Mouse (Mus musculus) adrenal gland, adult 2 months (tissue): Measurements from ENCODE around the gene H2al1f. TPM values are rescaled to one million over a fixed set of nuclear protein-coding genes. Genes with fewer than 3 reads are reported as not detected.

Experiments
- polyA plus RNA-seq: library from polyadenylated mRNA; depleted of rRNA; stranded (reverse); fragments of >200 nt; gene quantifications from 2 replicates; pipeline ENCODE4 v1.2.3, GENCODE M21; 2012; rRNA removed
- total RNA-seq, 2 experiments: library from RNA; stranded (reverse); gene quantifications; 2 replicates each; pipeline ENCODE4 v1.2.3; 2021

The H2al1f gene
- total and polyA plus RNA-seq, 3 experiments: not detected

Other genes starting within 250 kb of the H2al1f start
- not detected for gene H2al1a, start 15.9 kb upstream of the H2al1f start, total RNA-seq
- gene H2al1a, start 15.9 kb upstream of the H2al1f start, polyA plus RNA-seq: not detected in 2 replicates
- gene H2al1b, start 12.7 kb upstream of the H2al1f start, total RNA-seq: not detected
- gene H2al1b, start 12.7 kb upstream of the H2al1f start, polyA plus RNA-seq: not detected in 2 replicates
- not detected for gene H2al1c, start 9.5 kb upstream of the H2al1f start, total RNA-seq
- gene H2al1c, start 9.5 kb upstream of the H2al1f start, polyA plus RNA-seq: not detected in 2 replicates
- gene H2al1d, start 6.3 kb upstream of the H2al1f start, total RNA-seq: not detected
- not detected in 2 replicates for gene H2al1d, start 6.3 kb upstream of the H2al1f start, polyA plus RNA-seq
- gene H2al1e, start 3.2 kb upstream of the H2al1f start, total RNA-seq: not detected
- not detected in 2 replicates for gene H2al1e, start 3.2 kb upstream of the H2al1f start, polyA plus RNA-seq
- not detected for gene H2al1g, start 3.1 kb downstream of the H2al1f start, total RNA-seq
- not detected in 2 replicates for gene H2al1g, start 3.1 kb downstream of the H2al1f start, polyA plus RNA-seq
- not detected for gene H2al1h, start 6.3 kb downstream of the H2al1f start, total RNA-seq
- not detected in 2 replicates for gene H2al1h, start 6.3 kb downstream of the H2al1f start, polyA plus RNA-seq
- not detected for gene H2al1i, start 9.5 kb downstream of the H2al1f start, total RNA-seq
- not detected in 2 replicates for gene H2al1i, start 9.5 kb downstream of the H2al1f start, polyA plus RNA-seq
- not detected for gene H2al1j, start 12.7 kb downstream of the H2al1f start, total RNA-seq
- not detected in 2 replicates for gene H2al1j, start 12.7 kb downstream of the H2al1f start, polyA plus RNA-seq